Mouse (Mus musculus): ENCODE measurements around the gene Slc12a4.

The Slc12a4 gene

DNA sequence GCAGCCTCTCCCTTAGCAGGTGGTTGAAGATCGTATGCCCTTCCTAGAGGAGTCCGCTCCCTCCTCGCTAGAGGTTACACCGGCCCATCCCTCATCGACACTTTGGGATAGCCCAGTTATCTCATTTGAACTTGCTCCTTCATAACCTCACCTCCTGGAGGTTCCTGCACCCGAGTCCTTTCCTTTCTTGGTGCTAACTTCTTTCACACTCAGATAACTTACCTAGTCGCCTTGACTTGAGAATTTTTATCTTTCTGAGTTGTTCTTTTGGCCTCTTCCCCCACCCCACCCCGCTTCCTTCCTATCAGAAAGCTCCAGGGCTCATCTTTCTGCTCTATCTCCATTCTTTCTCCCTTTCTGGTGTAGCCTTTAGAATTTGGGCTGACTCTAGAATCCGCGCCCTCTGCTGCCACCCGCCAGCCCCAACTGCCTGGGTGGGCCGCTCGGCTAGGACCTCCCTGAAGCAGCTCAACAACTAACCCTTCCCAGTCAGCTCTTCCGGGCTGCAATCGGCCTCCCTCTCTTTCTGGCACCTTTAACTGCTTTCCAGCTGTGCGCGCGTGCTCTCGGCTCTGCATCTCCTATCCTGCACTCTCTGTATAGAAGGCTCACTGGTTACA, 905 bp upstream of the Slc12a4 start:
- peak; percentile 64 for DNase-seq

DNA sequence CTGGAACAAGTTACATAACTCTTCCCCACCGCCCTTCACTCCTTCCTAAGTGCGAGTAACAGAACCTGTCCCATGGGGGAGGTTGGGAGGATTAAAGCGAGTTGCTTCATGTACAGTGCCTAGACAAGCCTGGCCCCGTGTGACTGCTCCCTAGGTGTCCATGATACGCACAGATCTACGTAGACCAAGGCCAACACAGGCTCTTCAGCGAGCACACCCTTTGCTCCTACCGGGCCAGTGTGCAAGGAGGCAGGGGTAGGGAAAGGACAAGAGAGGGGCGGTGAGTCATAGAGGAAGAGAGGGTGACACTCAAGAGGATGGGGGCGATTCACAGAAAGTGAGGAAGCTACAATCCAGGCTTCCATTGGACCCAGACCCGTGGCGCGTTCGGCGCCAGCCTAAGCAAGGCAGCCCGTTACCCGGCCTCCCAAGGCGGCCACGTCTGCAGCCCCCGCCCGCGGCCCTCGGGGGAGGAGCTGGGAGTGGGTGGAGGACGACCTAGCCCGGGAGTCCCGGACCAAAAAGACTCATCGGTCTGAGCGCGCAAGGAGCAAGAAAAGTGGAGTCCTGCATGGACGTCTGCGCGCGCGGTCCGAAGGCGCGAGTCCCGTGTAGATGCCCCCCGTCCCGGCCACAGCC, 512 bp downstream of the Slc12a4 start:
- peak; percentile 63 for DNase-seq

DNA sequence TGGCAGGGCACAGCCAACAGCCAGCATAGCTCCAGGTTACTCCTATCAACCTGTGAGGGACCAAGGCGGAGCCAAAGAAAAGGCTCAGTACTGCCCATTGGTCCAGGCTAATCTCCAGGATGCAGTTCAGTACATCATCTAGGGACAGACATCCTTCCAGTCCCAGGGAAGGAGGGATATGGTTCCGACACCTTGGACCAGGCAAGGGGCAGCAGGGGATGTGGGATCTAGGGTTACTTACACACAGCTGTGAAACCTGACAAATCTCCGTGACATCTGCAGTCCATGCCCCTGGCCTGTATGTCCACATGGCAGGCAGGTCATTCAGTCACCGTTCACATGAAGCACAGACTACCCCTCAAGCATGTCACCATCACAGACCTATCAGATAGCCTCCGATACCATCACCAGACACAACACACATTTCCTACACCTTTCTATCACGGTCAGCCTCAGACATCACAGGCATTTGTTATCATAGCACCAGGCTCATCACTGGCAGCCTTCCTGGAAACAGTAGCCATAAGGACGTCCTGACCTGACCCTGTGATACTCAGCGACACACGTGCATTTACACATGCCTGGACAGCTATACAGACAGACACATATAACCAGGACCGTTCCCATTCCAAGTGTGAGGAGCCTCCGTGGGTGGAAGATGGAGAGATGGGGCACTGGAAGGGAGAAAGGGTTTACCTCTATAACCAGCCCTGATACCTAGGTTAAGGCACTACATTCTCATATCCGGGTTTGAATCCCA, 1.2 kb downstream of the Slc12a4 start:
- no peak for DNase-seq

DNA sequence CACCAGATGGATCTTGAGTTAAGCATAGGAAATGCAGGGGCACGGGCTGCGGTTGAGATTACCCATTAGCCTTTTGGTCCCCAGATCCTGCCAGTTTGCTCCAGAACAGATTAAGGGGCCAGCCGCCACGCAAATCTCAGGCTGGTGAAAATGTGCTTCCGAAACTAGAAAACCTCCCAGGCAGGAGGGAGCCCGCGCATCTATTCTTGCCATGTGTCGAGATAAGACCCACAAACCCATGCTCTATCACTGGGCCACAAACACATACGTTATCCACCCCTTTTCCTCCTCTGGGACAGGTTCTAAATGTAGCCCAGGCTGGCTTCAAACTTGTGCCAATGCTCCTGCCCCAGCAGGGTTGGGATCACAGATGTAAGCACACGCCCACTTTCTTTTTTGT, 4.4 kb downstream of the Slc12a4 start:
- DNase-seq, result no peak

DNA sequence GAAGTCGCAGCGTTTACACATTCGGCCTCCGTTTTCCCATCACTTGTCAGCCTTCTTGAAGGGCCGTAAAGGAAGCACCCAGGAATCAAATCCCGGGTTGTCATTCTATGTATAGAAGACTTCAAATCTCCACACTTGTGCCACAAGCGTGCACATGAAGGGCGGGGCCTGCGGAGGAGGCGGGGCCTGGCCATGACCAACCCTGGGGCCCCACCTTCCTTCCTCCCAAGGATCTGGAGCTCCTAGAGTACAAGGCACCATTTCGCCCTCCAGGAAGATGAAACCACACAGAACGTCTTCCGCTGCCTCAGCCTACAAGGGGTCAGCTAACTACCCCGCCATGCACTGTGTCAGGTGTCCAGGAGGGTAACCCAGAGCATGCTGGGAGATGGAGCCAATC, 4.8 kb downstream of the Slc12a4 start:
- DNase-seq, result no peak

DNA sequence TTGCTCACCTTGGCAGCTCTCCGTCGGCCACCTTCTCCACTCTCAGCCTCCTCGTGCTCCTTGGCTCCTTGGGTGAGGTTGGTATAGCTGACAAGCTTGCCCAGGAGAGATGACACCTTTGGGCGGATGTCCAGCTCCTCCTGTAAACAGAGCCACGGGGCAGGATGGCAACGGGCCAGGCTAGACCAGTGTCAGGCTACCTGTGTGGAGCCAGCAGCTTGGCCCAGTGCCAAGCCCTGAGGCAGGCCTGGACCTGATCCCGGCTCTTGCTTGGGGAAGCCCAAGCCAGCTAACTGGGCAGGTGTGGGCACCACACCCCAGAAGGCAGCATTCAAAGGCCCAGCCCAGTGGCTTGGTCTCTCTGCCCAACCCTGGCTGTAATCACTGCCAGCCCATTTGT, 6.5 kb downstream of the Slc12a4 start:
- no peak for DNase-seq

DNA sequence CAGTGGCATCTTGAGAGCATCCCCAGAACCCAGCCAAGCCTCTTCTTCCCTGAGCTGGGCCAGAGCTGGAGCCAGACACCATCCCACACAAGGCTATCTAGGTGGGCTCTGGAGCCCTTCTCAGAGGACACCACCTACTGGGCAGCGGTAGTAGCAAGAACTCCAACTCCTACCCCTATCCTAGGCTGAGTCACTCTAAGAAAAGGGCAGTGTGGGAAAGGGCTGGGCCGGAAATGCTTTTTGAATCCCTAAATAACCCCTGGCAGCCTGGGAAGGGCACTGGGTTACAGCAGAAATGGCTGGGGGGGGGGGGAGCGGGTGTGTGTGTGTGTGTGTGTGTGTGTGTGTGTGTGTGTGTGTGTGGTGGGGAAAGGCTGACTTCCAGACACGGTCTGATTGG, 8.1 kb downstream of the Slc12a4 start:
- no peak for DNase-seq

DNA sequence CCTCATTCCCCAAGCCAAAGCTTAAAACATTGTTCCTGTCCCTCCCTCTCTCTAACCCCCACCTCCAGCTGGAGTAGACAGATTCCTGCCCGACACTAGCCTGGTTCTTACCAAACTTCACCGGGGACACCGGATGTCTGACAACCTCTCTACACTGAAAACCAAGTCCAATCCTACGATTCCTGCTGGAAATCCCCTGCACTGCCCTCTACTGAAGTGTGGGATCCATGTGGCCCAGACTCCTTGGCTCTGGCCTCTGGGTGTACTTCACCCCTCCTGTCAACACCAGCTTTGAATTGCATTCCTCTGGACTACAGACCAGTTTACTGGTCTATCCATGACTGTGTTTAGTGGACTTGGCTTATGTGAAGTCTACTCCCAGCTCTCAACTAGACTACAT, 9.3 kb downstream of the Slc12a4 start:
- no peak for DNase-seq

DNA sequence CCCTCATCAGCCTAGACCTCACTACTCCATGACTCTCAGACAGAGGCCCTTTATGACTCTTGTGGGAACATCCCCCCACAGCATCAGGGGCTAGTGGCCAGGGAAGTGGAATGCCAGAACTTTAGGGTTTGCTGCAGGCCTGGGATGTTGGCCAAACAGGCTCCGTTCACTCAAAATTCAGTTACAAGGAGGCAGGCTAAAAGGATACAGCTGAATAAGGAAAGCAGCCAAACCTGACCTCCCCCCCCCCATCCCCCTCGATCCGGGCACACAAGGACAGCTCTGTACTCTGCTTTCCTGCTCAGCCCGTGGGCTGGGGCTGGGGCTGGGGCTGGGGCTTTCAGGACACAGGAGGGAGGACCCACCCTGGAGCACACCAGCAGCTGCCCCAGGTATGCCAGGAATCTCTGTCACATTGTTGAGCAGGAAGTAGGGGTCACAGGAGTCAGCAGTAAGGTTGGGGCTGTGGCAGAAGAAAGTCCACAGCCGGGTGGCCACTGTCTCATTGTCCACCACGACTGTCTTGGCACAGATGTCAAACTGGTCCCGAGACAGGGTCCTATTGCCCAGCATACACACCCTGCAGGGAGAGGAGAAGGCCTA, 14.7 kb downstream of the Slc12a4 start:
- DNase-seq, result no peak

DNA sequence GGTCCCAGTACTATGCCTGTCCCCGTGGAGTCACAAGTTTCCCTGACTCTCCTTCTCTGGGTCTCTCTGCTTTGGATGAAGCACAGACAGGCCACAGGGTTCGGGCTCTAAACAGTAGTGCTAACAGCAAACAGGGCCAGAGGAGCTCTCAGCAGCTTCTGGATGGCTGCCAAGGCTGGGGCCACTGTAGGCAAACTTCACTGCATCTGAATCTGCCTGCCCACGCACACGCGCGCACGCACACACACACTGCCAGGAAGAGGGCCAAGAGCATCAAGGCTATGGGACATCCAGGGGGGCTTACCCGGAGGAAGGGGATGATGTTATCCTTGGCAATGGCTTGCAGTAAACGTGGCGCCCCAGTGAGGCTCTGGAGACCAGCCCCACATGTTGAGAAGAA, 16.5 kb downstream of the Slc12a4 start:
- DNase-seq, result no peak

DNA sequence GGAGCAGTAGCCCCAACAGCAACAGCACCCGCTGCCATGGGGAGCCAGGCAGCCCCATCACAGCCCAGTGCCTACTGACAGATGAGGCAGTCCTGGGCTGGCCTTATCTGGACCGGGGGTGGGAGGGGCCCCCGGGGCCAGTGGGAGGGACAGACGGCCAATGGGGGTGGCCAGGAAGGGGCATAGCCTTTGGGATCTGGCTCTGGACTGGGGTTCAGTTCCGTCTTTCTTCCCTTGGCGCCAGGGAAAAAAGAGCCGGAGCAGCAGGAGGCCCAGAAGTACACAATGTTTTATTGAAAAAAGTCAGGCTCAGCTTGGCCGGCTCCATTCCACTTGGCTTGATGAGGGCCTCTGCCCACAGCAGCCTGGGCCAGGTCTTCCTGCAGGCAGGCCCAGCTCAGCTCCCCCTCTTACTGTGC, 22.6 kb downstream of the Slc12a4 start, which contains the start of gene Lcat:
Gene Lcat, minus strand, starts transcription at position 62 of the 419 bp plus-strand sequence.
- no peak for DNase-seq

DNA sequence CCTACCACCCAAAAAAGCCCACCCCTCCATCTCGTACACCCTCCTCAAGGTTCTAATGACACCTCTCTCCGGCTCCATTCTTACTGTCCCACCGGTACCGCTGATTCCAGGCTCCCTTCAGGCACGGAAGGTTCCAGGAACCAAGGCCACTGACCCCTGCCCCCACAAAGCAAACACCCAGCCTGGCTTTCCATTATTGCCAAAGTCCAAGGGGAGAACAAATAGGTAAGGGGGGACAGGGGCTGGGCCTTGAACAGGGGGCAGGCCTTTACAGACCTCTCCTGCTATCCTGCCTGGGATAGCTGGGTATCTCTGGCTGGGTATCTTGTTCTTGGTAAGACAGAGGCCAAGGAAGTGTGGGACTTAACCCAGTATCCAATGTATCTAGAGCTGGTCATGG, 23.4 kb downstream of the Slc12a4 start:
- DNase-seq, result no peak

DNA sequence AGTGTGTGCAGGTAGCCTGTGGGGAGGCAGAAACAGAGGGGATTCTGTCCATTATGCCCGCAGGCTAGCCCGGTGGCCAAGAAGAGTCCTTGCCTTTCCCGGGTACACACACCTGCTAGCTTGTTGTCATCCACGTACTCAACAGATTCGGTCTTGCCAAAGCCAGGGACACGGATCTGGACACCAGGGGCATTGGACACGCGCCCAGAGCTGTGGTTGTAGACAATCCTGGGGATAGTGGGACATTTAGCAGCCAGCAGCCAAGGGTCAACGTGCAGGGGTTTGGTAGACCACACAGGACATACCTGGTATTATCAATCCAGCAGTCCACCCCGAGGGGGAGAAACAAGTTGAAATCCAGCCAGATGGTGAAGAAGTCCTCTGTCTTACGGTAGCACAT, 23.9 kb downstream of the Slc12a4 start:
- no peak for DNase-seq

DNA sequence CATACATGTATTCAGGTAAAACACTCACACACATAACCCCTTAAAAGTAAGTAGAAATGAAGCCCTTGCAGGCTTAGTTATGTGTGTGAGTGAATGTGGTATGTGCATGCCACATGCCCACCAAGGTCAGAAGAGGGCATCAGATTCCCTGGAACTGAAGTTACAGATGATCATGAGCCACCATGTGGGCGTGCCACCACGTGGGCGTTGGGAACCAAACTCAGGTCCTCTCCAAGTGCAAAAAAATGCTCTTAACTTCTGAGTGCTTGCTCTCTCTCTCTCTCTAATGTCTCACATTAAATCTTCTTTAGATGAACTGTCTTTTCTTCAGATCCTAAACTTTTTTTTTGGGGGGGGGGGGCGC, 27.6 kb downstream of the Slc12a4 start, which contains the start of gene Psmb10:
Gene Psmb10, minus strand, starts transcription at position 139 of the 364 bp plus-strand sequence.
- DNase-seq, result no peak

DNA sequence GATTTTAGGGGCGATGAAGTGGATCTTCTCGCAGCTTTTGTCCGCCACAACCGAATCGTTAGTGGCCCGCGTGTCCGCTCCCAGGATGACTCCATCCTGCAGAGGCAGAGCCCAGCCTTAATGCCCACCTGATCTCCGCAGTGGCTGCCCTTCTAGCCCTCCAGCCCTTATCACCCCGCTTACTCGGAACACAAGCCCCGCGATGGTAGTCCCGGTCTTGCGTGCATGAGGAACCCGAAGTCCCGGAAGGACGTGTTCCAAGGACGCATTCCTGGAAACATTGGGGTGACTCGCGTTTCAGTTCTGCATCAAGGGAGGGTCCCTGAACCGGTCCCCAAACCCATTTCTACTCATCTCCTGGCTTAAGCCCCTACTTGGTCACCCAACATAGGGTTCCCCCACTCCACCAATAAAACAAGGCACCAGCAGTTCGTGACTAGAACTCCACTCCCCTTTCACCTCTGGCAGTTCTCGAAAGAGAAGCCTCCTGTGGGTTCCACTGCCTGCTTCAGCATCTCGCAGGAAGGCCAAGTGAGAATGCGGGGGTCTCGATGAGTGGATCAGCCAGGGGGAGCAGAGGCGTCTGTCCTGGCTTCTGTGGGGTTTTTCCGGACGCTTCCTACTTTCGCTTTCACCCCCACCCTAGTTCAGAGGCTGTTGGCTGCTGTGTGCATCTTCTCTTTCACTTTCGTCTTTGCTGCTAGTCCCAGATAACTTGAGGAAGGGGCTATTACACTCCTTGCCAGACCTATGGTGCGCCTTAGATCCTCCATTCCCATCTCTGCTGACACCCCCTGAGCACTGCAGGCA, 28.2 kb downstream of the Slc12a4 start:
- peak; percentile 69 for DNase-seq

DNA sequence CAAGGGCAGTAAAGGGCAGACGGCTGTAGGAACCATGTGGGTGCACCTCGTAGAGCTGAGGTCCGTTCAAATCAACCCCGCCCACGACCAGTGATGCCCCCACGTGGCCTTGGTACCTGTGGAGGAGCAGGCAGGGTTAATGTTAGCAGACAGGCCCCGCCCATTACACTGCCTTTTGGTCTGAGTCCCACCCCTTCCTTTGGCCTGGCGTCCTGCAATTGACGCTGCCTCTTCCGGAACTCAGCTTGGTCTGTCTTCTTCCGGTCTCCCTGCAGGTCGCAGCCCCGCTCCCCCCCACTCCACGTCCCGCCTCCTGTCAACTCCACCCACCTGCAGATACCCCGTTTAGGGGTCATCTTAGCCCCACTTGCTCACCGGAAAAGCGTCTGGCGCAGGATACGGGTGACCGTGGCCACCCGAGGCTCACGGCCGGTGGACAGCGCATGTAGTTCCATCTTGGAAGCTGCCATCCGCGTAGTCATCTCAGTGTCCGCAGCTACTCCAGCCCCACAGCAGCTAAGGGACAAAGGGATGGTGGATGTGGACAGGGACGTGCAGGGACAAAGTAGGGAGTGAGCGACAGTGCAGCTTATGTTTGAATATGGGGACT, 28.9 kb downstream of the Slc12a4 start:
- DNase-seq, result peak; percentile 68

DNA sequence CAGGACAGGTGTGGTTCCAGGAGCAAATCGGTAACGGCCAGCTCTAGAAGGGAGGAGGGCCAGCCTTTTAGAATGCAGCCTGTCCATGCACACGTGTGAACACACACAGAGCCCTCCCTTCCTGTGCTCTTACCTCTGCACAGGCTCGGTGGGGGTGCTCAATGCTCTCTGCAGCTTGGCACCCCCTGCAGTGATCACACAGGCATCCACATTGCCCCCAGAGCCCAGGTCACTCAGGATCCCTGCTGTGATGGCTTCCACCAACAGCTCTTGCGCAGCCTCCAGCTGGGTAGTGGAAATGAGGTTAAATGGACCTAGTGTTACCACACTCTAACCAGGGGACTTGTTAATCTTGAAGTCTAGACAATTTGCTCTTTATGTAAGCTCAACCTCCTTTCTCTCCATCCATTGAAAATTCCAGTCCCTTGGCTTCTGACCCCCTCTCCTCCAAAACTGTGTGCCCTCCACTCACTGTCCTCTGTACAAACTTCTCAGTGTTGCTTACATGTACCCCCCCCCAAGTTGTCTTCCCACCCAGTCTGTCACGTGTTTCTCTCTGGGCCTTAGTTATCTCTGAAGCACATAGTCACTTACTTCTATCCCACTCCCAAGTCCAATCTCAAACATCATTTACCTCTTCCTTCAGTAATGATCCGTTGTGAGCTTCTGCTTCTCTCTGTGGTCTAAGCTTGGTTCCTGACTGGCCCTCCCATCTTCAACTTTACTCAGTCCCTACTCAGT, 29.9 kb downstream of the Slc12a4 start:
- DNase-seq, result no peak

DNA sequence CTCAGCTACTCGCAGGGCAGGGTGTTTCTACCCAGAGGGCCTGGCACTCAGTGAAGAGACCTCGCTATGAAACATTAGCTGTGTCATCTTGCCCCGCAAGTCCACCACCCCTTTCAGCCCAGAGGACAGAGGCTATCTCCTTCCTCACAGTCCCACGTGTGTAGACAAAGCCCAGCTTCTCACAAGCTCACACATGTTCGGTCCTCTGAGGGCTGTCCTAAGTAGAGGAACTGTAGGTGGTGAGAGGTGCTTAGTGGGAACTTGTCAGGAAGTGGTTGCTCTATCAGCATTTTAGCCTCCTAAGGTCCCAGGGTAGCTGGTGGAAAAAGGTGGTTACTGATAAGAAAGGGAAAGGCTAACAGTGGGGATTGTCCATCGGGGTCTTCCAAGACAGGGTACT, 30.8 kb downstream of the Slc12a4 start:
- no peak for DNase-seq

DNA sequence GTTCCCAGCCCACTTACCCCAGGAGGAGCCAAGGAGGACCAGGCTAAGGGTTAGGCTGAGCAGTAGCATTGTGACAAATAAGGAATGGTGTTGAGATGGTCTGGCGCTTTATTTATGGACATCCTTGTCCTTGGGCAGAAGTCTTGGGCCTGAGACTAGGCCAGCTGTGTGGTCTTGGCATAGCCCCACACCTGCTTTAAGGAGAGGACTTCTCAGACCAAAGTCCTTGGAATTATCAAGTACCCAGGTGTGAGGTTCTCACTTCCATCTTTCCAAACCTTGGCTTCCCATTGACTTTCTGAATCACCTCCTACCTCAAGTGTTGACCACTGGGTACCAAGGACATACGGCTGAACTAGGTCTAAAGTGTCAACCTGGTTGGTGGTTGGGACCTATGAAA, 32.1 kb downstream of the Slc12a4 start, which contains the start of gene Ctrl:
Gene Ctrl, minus strand, starts transcription at position 101 of the 400 bp plus-strand sequence.
- no peak for DNase-seq

DNA sequence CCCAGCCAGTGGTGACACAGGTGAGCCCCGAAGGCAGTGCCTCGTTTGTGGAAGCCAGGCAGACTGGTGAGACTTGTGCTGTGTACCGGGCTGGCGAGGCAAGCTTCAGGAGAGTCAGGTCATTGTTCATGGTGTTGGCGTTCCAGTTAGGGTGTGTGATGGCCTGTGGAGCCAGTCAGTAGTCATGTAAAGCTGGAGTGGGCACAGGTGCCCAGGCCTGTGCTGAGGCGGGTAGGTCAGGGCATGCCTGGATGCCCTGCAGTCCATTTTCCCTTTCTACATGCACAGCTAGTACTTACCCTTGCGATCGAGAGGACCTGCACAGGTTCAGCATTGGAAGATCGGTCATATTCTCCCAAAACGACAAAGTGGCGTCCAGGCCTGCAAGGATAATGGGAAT, 33.4 kb downstream of the Slc12a4 start:
- DNase-seq, result no peak

DNA sequence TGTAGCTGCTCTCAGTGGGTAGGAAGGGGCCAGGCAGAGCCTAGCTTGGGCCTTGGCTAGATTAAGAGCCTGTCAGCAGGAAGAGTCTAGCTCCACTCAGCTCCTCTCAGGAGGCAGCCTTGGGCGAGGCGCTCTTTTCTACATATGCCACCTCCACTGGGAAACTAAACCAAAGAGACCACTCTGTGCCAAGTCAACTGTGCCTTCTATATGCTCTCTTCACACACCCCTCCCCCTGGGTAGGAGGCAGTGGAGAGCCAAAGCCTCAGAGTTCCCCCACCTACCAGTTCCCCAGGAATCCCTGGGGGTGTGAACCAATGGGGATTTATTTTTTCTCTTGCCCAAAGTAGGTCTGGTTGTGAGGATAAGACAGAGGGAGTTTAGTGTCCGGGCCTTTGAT, 34.6 kb downstream of the Slc12a4 start:
- DNase-seq, result no peak

DNA sequence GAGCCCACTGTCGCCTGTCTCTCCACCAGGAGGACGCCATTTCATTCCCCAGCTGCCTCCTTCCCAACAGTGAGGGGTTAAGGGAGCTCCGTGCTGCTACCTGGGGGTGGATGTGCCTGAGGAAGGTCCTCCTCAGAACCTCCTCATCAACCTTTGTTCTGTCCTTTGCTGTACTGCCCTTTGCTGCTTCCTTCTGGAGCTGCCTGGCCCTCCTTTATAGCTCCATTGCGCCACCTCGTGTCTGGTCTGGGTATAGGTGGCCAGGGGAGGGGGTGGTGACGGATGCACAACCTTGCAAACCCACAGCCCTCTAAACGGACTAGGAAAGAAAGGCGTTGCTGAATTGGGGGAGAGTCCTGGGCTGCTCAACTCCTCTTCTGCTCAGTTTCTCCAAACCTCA, 35.3 kb downstream of the Slc12a4 start:
- DNase-seq, result peak; percentile 92
